Mouse (Mus musculus) cerebellum, adult 2 months (tissue): ENCODE results near the gene Cyb5r3.
"Not testable (repeated sequence)": the region's sequence is repeated elsewhere in the genome, so short reads cannot be mapped to it uniquely, and the experiment has no call there.

Experiments used
- CTCF ChIP-seq: fragments of 200-500 bp; IDR thresholded peaks from 2 replicates; pipeline ENCODE4 v1.5.1; 2011; ENCODE audit warnings: low read depth, mild to moderate bottlenecking, control low read depth, low read length, moderate library complexity, borderline replicate concordance; ENCODE audit not compliant: insufficient read depth
- POLR2A ChIP-seq: fragments of 200-500 bp; IDR thresholded peaks from 2 replicates; pipeline ENCODE4 v1.6.1; 2011; ENCODE audit warnings: low read length, control low read depth, borderline replicate concordance; ENCODE audit not compliant: insufficient read depth

DNA sequence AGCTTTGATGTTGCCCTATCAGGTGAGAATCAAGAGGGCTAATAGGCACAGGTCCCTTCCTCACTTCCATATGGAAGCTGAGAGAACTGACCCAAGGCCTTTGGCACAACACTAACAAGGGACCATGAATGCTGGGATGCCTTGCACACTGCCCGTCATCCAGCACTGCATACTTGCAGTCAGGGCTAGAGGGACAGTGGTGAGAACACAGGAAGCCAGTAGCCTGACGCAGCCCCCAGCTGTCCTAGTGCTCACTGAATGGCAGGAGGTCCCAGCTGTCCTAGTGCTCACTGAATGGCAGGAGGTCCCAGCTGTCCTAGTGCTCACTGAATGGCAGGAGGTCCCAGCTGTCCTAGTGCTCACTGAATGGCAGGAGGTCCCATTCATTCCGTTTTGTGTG is 45.4 kb downstream of the Cyb5r3 start:
- TF ChIP-seq CTCF, POLR2A: not testable (repeated sequence)
